Mouse (Mus musculus) lung, embryonic 16.5 days (tissue): ENCODE measurements at regions not wholly inside any gene's neighbourhood (a gene's known extent, or its start where the extent isn't known, plus 50 kb on each side); places are given as distances from the start of the nearest gene placed in this dataset.
"Not testable (repeated sequence)": the region's sequence is repeated elsewhere in the genome, so short reads cannot be mapped to it uniquely, and the experiment has no call there.

ENCODE experiments used
- ATAC-seq: fragments of 200-750 bp; cut with Nextera tagmentation; 2 replicates; pipeline ENCODE4 v1.8.0; 2017; ENCODE audit warnings: low read depth, mild to moderate bottlenecking, moderate library complexity
- H3K27ac ChIP-seq: fragments of 300-500 bp; sonication (generic); 2 replicates; pipeline ENCODE4 v1.5.1; 2014; ENCODE audit warnings: mild to moderate bottlenecking, control low read depth, low read length
- H3K27me3 ChIP-seq: fragments of 300-500 bp; sonication (generic); 2 replicates; pipeline ENCODE4 v1.6.1; 2014; ENCODE audit warnings: low read depth, low read length, mixed read lengths; ENCODE audit not compliant: control insufficient read depth, insufficient read depth
- H3K36me3 ChIP-seq: fragments of 300-500 bp; sonication (generic); 2 replicates; pipeline ENCODE4 v1.6.1; 2014; ENCODE audit warnings: low read length; ENCODE audit not compliant: control insufficient read depth, insufficient read depth
- H3K4me1 ChIP-seq: fragments of 300-500 bp; sonication (generic); replicated peaks from 2 replicates; pipeline ENCODE4 v1.6.1; 2014; ENCODE audit warnings: low read length, mixed read lengths; ENCODE audit not compliant: control insufficient read depth, insufficient read depth
- H3K4me2 ChIP-seq: fragments of 300-500 bp; sonication (generic); 2 replicates; pipeline ENCODE4 v1.6.1; 2014; ENCODE audit warnings: low read depth, low read length, control low read depth
- H3K4me3 ChIP-seq: fragments of 300-500 bp; sonication (generic); 2 replicates; pipeline ENCODE4 v1.5.1; 2014; ENCODE audit warnings: mild to moderate bottlenecking, low read length, control low read depth
- H3K9ac ChIP-seq: fragments of 300-500 bp; sonication (generic); 2 replicates; pipeline ENCODE4 v1.6.1; 2014; ENCODE audit warnings: low read length, control low read depth
- H3K9me3 ChIP-seq: fragments of 300-500 bp; sonication (generic); 2 replicates; pipeline ENCODE4 v1.6.1; 2016; ENCODE audit warnings: low read length; ENCODE audit not compliant: control insufficient read depth
- WGBS: fragments of 180-500 bp; shearing (Covaris S2); extraction: QIAGEN DNeasy Blood & Tissue Kit; methylation state at CpG from one replicate; pipeline ENCODE4 v1.1.7; 2014; 5-methylcytosine and 5-hydroxymethylcytosine counted together

- no peak overlapping the region for H3K27ac ChIP-seq
- H3K9ac ChIP-seq: no peak overlapping the region
- no peak overlapping the region for H3K4me3 ChIP-seq
- WGBS: 65% methylated on average over 4 of the region's 4 CpGs
- no peaks in the 10 kb centered on the region for H3K9me3 ChIP-seq
- no peak overlapping the region for H3K4me2 ChIP-seq
- no peak for ATAC-seq
- no peaks in the 10 kb centered on the region for H3K27me3 ChIP-seq
- no peaks in the 10 kb centered on the region for H3K36me3 ChIP-seq
- no peaks in the 10 kb centered on the region for H3K4me1 ChIP-seq
These were observed 288.0 kb downstream of the Sfmbt2 start for GRCm38 (mm10) chr2:10658317-10658716.

- not testable (repeated sequence) for H3K36me3 ChIP-seq, H3K27me3 ChIP-seq, H3K27ac ChIP-seq, H3K9ac ChIP-seq, H3K4me1 ChIP-seq, H3K9me3 ChIP-seq, H3K4me2 ChIP-seq, H3K4me3 ChIP-seq, ATAC-seq
- 71% methylated on average over 1 of the region's 1 CpGs for WGBS
These were observed 297.6 kb downstream of the Sfmbt2 start for GRCm38 (mm10) chr2:10667915-10668314.

- H3K4me2 ChIP-seq: no peak overlapping the region
- no peak for ATAC-seq
- no peak overlapping the region for H3K27ac ChIP-seq
- H3K9me3 ChIP-seq: no peaks in the 10 kb centered on the region
- no peak overlapping the region for H3K4me3 ChIP-seq
- peaks cover 6% of the 10 kb centered on the region; the same call in 1 of the 2 replicates for H3K4me1 ChIP-seq
- H3K36me3 ChIP-seq: no peaks in the 10 kb centered on the region
- no peak overlapping the region for H3K9ac ChIP-seq
- 40% methylated on average over 7 of the region's 7 CpGs for WGBS
- H3K27me3 ChIP-seq: no peaks in the 10 kb centered on the region
These were observed 300.4 kb downstream of the Sfmbt2 start for GRCm38 (mm10) chr2:10670423-10671298.

GRCm38 (mm10) chr2:10671299-10671632 lies 301.0 kb downstream of the Sfmbt2 start:
- Histone ChIP-seq H3K4me1 (peaks cover 6% of the 10 kb centered on the region; the same call in 1 of the 2 replicates), H3K27me3 (no peaks in the 10 kb centered on the region), H3K4me2 (no peak overlapping the region), H3K27ac (peak overlapping the region; percentile 66; the same call in 1 of the 2 replicates), H3K9ac (no peak overlapping the region), H3K9me3 (no peaks in the 10 kb centered on the region), H3K36me3 (no peaks in the 10 kb centered on the region), H3K4me3 (no peak overlapping the region)
- ATAC-seq: no peak
- 64% methylated on average over 2 of the region's 2 CpGs for WGBS

- Histone ChIP-seq H3K9me3 (no peaks in the 10 kb centered on the region), H3K4me3 (no peak overlapping the region), H3K4me2 (no peak overlapping the region), H3K36me3 (no peaks in the 10 kb centered on the region), H3K27ac (no peak overlapping the region), H3K4me1 (peaks cover 6% of the 10 kb centered on the region; the same call in 1 of the 2 replicates), H3K27me3 (no peaks in the 10 kb centered on the region), H3K9ac (no peak overlapping the region)
- ATAC-seq: 0 out of 2 replicates have a peak, but pooled peaks have one; percentile 28
- 73% methylated on average over 4 of the region's 4 CpGs for WGBS
These were observed 301.9 kb downstream of the Sfmbt2 start for GRCm38 (mm10) chr2:10672196-10672595.

- no peak for ATAC-seq
- Histone ChIP-seq H3K4me3 (no peak overlapping the region), H3K9ac (no peak overlapping the region), H3K4me1 (peaks cover 6% of the 10 kb centered on the region; the same call in 1 of the 2 replicates), H3K27me3 (no peaks in the 10 kb centered on the region), H3K27ac (0 out of 2 replicates have a peak overlapping the region, but pooled peaks have one; percentile 29), H3K9me3 (no peaks in the 10 kb centered on the region), H3K4me2 (no peak overlapping the region), H3K36me3 (no peaks in the 10 kb centered on the region)
- WGBS: 14% methylated on average over 6 of the region's 6 CpGs
These were observed 304.5 kb downstream of the Sfmbt2 start for GRCm38 (mm10) chr2:10674738-10675349.

- Histone ChIP-seq H3K27ac (no peak overlapping the region), H3K4me3 (no peak overlapping the region), H3K27me3 (no peaks in the 10 kb centered on the region), H3K4me2 (no peak overlapping the region), H3K36me3 (no peaks in the 10 kb centered on the region), H3K9ac (no peak overlapping the region), H3K9me3 (no peaks in the 10 kb centered on the region), H3K4me1 (no peaks in the 10 kb centered on the region)
- WGBS: 32% methylated on average over 10 of the region's 10 CpGs
- no peak for ATAC-seq
These were observed 331.1 kb downstream of the Sfmbt2 start for GRCm38 (mm10) chr2:10701459-10701858.

- Histone ChIP-seq H3K9me3 (no peaks in the 10 kb centered on the region), H3K4me2 (no peak overlapping the region), H3K27me3 (no peaks in the 10 kb centered on the region), H3K9ac (no peak overlapping the region), H3K36me3 (no peaks in the 10 kb centered on the region), H3K4me3 (no peak overlapping the region), H3K4me1 (no peaks in the 10 kb centered on the region), H3K27ac (no peak overlapping the region)
- no peak for ATAC-seq
- WGBS: 63% methylated on average over 5 of the region's 5 CpGs
These were observed 348.1 kb downstream of the Sfmbt2 start for GRCm38 (mm10) chr2:10718366-10718765.

GRCm38 (mm10) chr2:10734337-10734736 lies 364.0 kb downstream of the Sfmbt2 start:
- not testable (repeated sequence) for H3K36me3 ChIP-seq, H3K9me3 ChIP-seq
- 86% methylated on average over 5 of the region's 5 CpGs for WGBS

More at GRCm38 (mm10) chr2:10734337-10734736, 364.0 kb downstream of the Sfmbt2 start:
- H3K4me2 ChIP-seq, H3K9ac ChIP-seq, H3K4me3 ChIP-seq, H3K27me3 ChIP-seq, ATAC-seq, H3K27ac ChIP-seq, H3K4me1 ChIP-seq: not testable (repeated sequence)
